Mouse (Mus musculus): ENCODE data around the gene Rpl36a.

DNA sequence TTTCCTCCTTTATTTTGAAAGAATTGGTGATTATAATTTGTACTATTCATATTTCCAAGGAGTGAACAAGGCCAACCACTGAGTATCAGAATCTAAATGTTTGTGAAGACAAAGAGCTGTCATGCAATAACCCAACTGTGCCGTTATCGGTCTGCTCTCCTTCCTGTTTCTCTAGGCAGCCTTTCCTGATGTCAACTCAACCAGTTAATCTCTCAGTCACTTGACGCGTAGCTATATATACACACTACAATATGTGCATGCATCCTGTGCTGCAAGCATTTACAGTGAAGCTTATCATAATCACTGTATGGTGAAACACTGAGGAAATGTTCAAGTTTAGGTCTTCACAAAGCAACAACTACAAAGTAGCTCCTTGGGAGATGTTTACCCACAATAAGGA is 21.1 kb upstream of the Rpl36a start:
- no peak for TF ChIP-seq POLR2A (IDR thresholded peaks at IDR 0.05; ENCODE audit: control insufficient read depth, extremely low read depth, insufficient read depth, low read length, poor library complexity)
- no peak for TF ChIP-seq CTCF (IDR thresholded peaks at IDR 0.05; ENCODE audit: borderline replicate concordance, control insufficient read depth, extremely low read depth, insufficient read depth, low read length, poor library complexity)

Measured in thymus, adult 2 months (tissue).